Mouse (Mus musculus) embryonic stem cell, embryonic (primary cell): Measurements from ENCODE around the gene Dna2.

ENCODE experiments used
- CTCF ChIA-PET, 4 experiments: fragments of 300-600 bp in 2 of 4; fragments of 350-600 bp in 2 of 4; sonication (Branson Sonifier 250); formaldehyde crosslinking; loops; one replicate each; lab custom pipeline; 2022; ENCODE audit warnings: inconsistent platforms in 2 of 4; lab: Charles Lee
- POLR2A ChIA-PET, 4 experiments: fragments of 300-600 bp in 2 of 4; fragments of 350-600 bp in 2 of 4; sonication (Branson Sonifier 250); formaldehyde crosslinking; loops; one replicate each; lab custom pipeline; 2022; ENCODE audit warnings: antibody characterized with exemption in 4 of 4, inconsistent platforms in 1 of 4; lab: Charles Lee

The Dna2 gene

DNA sequence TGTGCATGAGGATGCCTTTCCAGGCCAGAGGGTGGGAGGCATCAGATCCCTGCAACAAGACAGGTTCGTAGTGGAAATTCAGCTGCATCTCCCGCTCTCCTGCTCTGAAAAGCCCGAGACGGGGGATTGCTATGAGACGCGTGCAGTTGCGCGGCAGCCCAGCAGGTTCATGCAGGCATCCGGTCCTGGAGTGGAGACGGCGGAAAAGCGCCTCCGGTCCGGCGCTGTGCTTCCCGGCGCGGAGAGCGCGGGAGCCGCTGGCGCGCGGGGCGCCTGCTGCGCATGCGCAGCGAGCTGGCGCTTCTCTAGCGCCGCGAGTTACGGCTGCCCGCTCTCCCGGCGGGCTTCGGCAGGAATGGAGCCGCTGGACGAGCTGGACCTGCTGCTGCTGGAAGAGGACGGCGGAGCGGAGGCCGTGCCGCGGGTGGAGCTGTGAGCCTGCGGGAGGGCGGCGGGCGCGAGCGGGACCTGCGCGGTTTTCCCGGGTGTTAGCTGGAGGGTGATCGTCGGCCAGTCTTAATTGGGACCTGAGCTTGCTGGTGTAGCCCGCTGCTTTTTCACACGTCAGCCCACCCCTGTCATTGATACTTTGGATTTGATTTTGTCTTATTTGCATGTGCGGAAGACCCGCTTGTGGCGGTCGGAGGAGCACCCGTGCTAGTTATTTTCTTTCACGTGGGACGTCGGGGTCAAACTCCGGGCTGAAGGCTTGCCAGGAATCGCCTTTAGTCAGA is at the start of gene Dna2:
Gene Dna2, plus strand, starts transcription at position 289 of the 734 bp plus-strand sequence.
- CTCF ChIA-PET = interaction anchor here (0.5 to 1.7 kb wide), 13 partner anchors 12 to 1397 kb away, joined by 3 to 9 read pairs (median 3); partner anchors contain the start of gene Rufy2 (in 3 of the 4)

DNA sequence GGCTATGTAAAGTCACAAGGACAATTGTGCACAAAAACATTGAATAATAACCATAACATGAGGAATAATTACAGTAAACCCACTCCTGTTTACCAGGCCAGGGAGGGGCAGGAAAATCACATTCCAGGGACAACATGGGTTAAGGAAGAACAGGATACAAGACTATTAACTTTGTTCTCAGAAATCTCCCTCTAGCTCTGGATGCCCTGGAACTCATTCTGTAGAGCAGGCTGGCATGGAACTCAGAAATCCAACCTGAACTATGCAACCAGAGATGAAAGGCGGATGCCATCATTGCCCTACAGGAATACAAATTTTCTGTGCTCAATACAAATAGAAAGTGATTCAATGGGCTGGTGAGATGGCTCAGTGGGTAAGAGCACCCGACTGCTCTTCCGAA is 49.4 kb upstream of the Dna2 start:
- ChIA-PET CTCF (interaction anchor here (0.6 to 1.7 kb wide), 6 partner anchors 9 to 53 kb away, joined by 3 read pairs; partner anchors contain the start of gene Dna2 (in 1 of the 4)), POLR2A (interaction anchor here (0.6 to 35.0 kb wide), 31 partner anchors 9 to 469 kb away, joined by 3 to 842 read pairs (median 4); partner anchors contain the start of genes Dna2 (in 3 of the 4), Ccar1 (in 1 of the 4) and Slc25a16 (in 1 of the 4))

More for the DNA sequence above, at the start of gene Dna2:
- POLR2A ChIA-PET = interaction anchor here (0.5 to 3.2 kb wide), 35 partner anchors 9 to 465 kb away, joined by 3 to 10 read pairs (median 3); partner anchors contain the start of genes Ccar1 (in 1 of the 4), Hnrnph3 (in 1 of the 4), Pbld2 (in 1 of the 4) and Rufy2 (in 1 of the 4)

DNA sequence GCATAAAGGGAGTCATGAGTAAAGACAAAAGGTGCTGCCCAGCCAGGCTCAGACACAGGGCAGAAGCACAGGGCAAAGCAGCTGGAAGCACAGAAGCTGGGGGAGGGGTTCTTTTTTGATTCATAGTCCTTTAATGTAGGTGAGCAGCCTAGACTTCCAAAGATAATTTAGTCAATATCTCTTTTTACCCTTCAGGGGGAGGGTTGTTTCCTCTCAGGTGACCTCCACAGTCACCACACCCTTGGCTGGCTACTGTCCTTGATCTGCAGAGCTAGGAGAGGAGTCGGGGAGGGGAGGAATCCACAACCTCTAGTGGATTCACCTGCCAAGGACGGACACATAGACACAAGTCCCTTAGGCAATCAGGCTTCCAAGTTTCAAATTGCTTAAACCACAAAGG is 48.8 kb upstream of the Dna2 start:
- POLR2A ChIA-PET = interaction anchor here (0.8 to 35.0 kb wide), 19 partner anchors 9 to 421 kb away, joined by 3 to 842 read pairs (median 6); partner anchors contain the start of genes Ccar1 (in 1 of the 4), Dna2 (in 1 of the 4) and Slc25a16 (in 1 of the 4)
- CTCF ChIA-PET = interaction anchor here in 2 of 4 experiments (0.6 to 1.5 kb wide), 3 partner anchors 8 to 18 kb away, joined by 3 read pairs; no protein-coding TSS in a partner anchor

GRCm38 (mm10) chr10:62900144-62900543 is 46.7 kb upstream of the Dna2 start:
- ChIA-PET POLR2A (interaction anchor here in 3 of 4 experiments (1.0 to 35.0 kb wide), 7 partner anchors 8 to 82 kb away, joined by 3 to 842 read pairs (median 48); partner anchors contain the start of gene Slc25a16 (in 1 of the 3)), CTCF (interaction anchor here in 1 of 4 experiments (1.2 kb wide), 1 partner anchor 12 kb away, joined by 4 read pairs; no protein-coding TSS in a partner anchor)

DNA sequence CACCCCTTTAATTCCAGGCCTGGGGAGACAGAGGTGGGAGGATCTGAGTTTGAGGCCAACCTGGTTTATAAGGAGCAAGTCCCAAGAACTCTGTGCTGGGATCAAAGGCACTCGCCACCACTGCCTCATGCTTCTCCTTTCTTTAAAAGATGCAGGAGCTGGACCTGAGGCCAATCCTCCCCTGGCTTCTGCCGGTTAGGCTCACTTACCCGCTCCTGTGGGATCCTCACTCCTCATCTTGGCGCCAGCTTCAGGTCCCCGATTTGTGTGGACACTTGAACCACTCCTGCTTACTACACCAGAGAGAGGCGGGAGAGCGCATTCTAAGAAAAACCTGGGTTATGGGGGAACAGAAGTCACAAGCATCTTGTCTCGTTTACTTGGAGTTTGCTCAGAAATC is 45.0 kb upstream of the Dna2 start:
- CTCF ChIA-PET = interaction anchor here in 3 of 4 experiments (0.6 to 1.4 kb wide), 6 partner anchors 9 to 415 kb away, joined by 3 to 5 read pairs (median 4); partner anchors contain the start of genes Rufy2 (in 1 of the 3) and Vps26a (in 1 of the 3)
- POLR2A ChIA-PET = interaction anchor here (0.6 to 35.0 kb wide), 33 partner anchors 9 to 1384 kb away, joined by 3 to 842 read pairs (median 5); partner anchors contain the start of genes Dna2 (in 2 of the 4), Hnrnph3 (in 2 of the 4), Pbld2 (in 2 of the 4) and Ccar1 (in 1 of the 4)

- ChIA-PET POLR2A (interaction anchor here (0.8 to 35.0 kb wide), 18 partner anchors 10 to 418 kb away, joined by 3 to 842 read pairs (median 9); partner anchors contain the start of genes Ccar1 (in 1 of the 4), Dna2 (in 1 of the 4), Herc4 (in 1 of the 4) and Hnrnph3 (in 1 of the 4)), CTCF (interaction anchor here in 3 of 4 experiments (0.6 to 1.0 kb wide), 3 partner anchors 11 to 77 kb away, joined by 3 to 6 read pairs (median 5); partner anchors contain the start of gene Rufy2 (in 1 of the 3))
Observed at GRCm38 (mm10) chr10:62902829-62903228, 44.0 kb upstream of the Dna2 start.

DNA sequence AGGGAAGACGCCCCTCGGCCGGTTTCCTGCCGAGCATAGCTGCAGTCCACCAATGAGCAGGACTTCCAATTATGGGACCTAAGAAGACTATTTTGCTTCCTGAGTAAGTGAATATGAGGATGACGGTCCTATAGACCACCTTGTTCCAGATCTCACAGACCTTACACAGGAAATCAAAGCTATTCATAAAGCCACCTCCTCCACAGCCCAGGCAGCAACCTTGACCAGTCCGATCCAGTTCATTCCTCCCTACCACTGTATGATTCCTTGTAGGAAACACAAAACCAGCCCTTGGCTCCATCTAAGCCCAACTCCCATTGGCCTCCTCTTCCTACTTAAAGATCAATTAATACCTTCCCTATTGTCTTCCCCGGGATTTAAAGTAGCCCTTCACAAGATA is 40.5 kb upstream of the Dna2 start:
- POLR2A ChIA-PET = interaction anchor here (0.6 to 35.0 kb wide), 15 partner anchors 9 to 419 kb away, joined by 3 to 842 read pairs (median 4); partner anchors contain the start of genes Ccar1 (in 1 of the 4), Ddx50 (in 1 of the 4), Slc25a16 (in 1 of the 4) and Vps26a (in 1 of the 4)

DNA sequence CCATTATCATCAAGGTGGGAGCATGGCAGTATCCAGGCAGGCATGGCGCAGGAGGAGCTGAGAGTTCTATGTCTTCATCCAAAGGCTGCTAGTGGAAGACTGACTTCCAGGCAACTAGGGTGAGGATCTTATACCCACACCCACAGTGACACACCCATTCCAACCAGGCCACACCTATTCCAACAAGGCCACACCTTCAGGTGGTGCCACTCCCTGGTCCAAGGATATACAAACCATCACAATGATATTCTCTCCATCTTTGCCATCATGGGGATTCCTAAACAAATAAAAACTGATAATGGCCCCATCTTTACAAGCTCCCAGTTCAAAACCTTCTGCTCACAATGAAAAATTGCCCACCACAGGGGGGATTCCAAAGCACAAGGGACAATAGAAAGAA is 37.9 kb upstream of the Dna2 start, which contains the start of gene Tet1:
Gene Tet1, minus strand, starts transcription at position 101 of the 400 bp plus-strand sequence.
- CTCF ChIA-PET = interaction anchor here in 3 of 4 experiments (0.6 kb wide), 3 partner anchors 37 to 117 kb away, joined by 3 read pairs; no protein-coding TSS in a partner anchor
- POLR2A ChIA-PET = interaction anchor here in 2 of 4 experiments (0.7 to 35.0 kb wide), 5 partner anchors 15 to 636 kb away, joined by 3 to 842 read pairs (median 3); no protein-coding TSS in a partner anchor

More for the DNA sequence above, 40.5 kb upstream of the Dna2 start:
- CTCF ChIA-PET = interaction anchor here in 2 of 4 experiments (1.0 to 1.4 kb wide), 2 partner anchors 9 kb away, joined by 3 read pairs; no protein-coding TSS in a partner anchor

- ChIA-PET CTCF (no interaction called here), POLR2A (interaction anchor here in 2 of 4 experiments (0.6 to 35.0 kb wide), 5 partner anchors 9 to 253 kb away, joined by 3 to 842 read pairs (median 8); no protein-coding TSS in a partner anchor)
Observed at GRCm38 (mm10) chr10:62911120-62911519, 35.7 kb upstream of the Dna2 start.

DNA sequence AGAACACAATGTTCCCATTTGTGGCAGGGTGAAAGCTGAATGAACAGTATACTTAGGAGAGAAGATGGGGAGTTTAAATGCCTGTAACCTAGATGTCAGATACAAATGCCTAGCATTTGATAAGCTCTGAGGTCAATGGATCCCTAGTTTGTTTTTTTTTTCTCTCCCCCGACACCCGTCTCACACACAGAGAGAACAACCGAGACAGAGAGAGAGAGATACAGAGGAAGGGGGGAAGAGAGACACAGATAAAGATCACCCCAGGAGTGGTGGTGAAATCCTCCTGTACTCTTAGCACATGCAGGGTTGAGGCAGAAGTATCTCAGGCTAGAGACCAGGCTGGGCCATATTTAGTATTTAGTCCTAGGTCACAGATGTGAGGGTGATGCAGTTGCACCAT is 27.8 kb upstream of the Dna2 start:
- ChIA-PET POLR2A (interaction anchor here in 3 of 4 experiments (0.7 to 1.1 kb wide), 3 partner anchors 15 to 32 kb away, joined by 3 to 7 read pairs (median 4); no protein-coding TSS in a partner anchor), CTCF (interaction anchor here in 2 of 4 experiments (0.6 to 1.0 kb wide), 2 partner anchors 38 kb away, joined by 4 to 5 read pairs; no protein-coding TSS in a partner anchor)

DNA sequence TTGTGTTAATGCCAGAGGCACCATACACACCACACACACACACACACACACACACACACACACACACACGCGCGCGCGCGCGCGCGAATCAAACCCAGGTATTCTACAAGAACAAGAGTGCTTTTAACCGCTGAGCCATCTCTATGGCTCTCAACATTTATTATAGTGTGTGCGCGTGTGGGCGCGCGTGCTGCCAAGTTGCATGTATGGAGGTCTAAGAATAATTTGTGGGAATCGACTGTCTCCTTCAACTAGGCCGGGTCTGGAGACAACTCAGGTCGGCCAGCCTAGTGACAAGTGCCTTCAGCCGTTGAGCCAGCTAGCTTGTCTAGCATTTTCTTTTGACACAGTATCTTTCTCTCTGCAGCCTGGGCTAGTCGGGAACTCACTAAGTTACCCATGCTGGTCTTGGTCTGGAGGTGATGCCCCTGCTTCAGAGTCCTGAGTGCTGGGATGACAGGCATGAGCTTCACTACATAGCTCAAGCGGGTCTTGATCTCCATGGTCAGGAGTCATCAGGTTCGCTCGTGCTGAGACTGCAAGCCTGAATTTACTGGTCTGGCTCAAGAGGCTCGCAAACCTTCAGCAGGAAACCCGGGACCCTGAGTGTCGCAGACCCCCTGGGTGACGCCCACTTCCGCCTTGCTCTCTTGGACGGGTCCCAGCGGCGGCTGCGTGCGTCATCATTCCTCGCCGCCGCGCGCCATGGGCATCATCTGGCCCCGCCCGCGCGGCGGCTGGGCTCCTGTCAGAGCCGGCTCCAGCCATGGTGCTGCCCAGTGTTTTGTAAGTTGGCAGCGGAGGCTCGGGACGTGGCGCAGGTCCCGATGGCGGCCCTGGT is 26.7 kb upstream of the Dna2 start, which contains the start of gene Slc25a16:
Gene Slc25a16, plus strand, starts transcription at position 709 of the 841 bp plus-strand sequence.
- ChIA-PET POLR2A (interaction anchor here in 3 of 4 experiments (0.6 to 2.1 kb wide), 16 partner anchors 13 to 436 kb away, joined by 3 to 8 read pairs (median 3); no protein-coding TSS in a partner anchor), CTCF (interaction anchor here in 2 of 4 experiments (0.6 to 0.7 kb wide), 2 partner anchors 10 to 28 kb away, joined by 3 read pairs; no protein-coding TSS in a partner anchor)

- POLR2A ChIA-PET = interaction anchor here in 3 of 4 experiments (0.6 to 2.1 kb wide), 12 partner anchors 14 to 437 kb away, joined by 3 to 8 read pairs (median 3); partner anchors contain the start of gene Dna2 (in 1 of the 3)
- CTCF ChIA-PET = interaction anchor here in 1 of 4 experiments (0.7 kb wide), 1 partner anchor 10 kb away, joined by 3 read pairs; no protein-coding TSS in a partner anchor
Observed at GRCm38 (mm10) chr10:62920766-62921156, 26.1 kb upstream of the Dna2 start.

- POLR2A ChIA-PET = interaction anchor here in 1 of 4 experiments (0.8 kb wide), 1 partner anchor 208 kb away, joined by 3 read pairs; no protein-coding TSS in a partner anchor
Observed at GRCm38 (mm10) chr10:62924096-62924635, 22.7 kb upstream of the Dna2 start.

GRCm38 (mm10) chr10:62932381-62932780 is 14.4 kb upstream of the Dna2 start:
- POLR2A ChIA-PET = interaction anchor here in 3 of 4 experiments (0.6 to 1.7 kb wide), 8 partner anchors 11 to 51 kb away, joined by 3 to 8 read pairs (median 3); partner anchors contain the start of genes Dna2 (in 1 of the 3) and Rufy2 (in 1 of the 3)
- CTCF ChIA-PET = interaction anchor here (0.6 to 1.8 kb wide), 8 partner anchors 10 to 134 kb away, joined by 3 to 5 read pairs (median 4); no protein-coding TSS in a partner anchor

More at GRCm38 (mm10) chr10:62924096-62924635, 22.7 kb upstream of the Dna2 start:
- CTCF ChIA-PET = interaction anchor here in 2 of 4 experiments (0.6 to 0.7 kb wide), 2 partner anchors 43 to 274 kb away, joined by 3 read pairs; no protein-coding TSS in a partner anchor

- ChIA-PET POLR2A (interaction anchor here in 1 of 4 experiments (1.1 kb wide), 1 partner anchor 51 kb away, joined by 3 read pairs; no protein-coding TSS in a partner anchor), CTCF (no interaction called here)
Observed at GRCm38 (mm10) chr10:62944975-62945580, 1.7 kb upstream of the Dna2 start.
